Mouse (Mus musculus) adipocyte (in vitro differentiated cells): ENCODE results near the gene Pnlip.

ENCODE experiments used
- DNase-seq: peaks from one replicate; pipeline ENCODE4 v3.0.0-alpha.2; 2016; ENCODE audit warnings: low spot score

Gene Pnlip

GRCm38 (mm10) chr19:58652198-58652597 is at the start of gene Pnlip:
Gene Pnlip (plus strand): TSS chr19:58652498.
- no peak for DNase-seq

- DNase-seq: no peak
Observed at GRCm38 (mm10) chr19:58609716-58610115, 42.6 kb upstream of the Pnlip start.

- DNase-seq: no peak
Observed at GRCm38 (mm10) chr19:58612745-58613144, 39.6 kb upstream of the Pnlip start.

GRCm38 (mm10) chr19:58616606-58617005 is 35.7 kb upstream of the Pnlip start:
- DNase-seq: no peak

GRCm38 (mm10) chr19:58620661-58621060 is 31.6 kb upstream of the Pnlip start:
- no peak for DNase-seq

GRCm38 (mm10) chr19:58621646-58622045 is 30.7 kb upstream of the Pnlip start:
- peak; percentile 17 for DNase-seq

GRCm38 (mm10) chr19:58624799-58625198 is 27.5 kb upstream of the Pnlip start:
- DNase-seq: no peak

GRCm38 (mm10) chr19:58625254-58625947 is 26.9 kb upstream of the Pnlip start:
- no peak for DNase-seq

GRCm38 (mm10) chr19:58627406-58628337 is 24.6 kb upstream of the Pnlip start:
- DNase-seq: peak; percentile 52

- peak; percentile 17 for DNase-seq
Observed at GRCm38 (mm10) chr19:58629351-58629773, 22.9 kb upstream of the Pnlip start.

GRCm38 (mm10) chr19:58650036-58650435 is 2.3 kb upstream of the Pnlip start:
- DNase-seq: no peak

GRCm38 (mm10) chr19:58662098-58662497 is 9.8 kb downstream of the Pnlip start:
- no peak for DNase-seq

- no peak for DNase-seq
Observed at GRCm38 (mm10) chr19:58663317-58663716, 11.0 kb downstream of the Pnlip start.

- DNase-seq: peak; percentile 11
Observed at GRCm38 (mm10) chr19:58664901-58665300, 12.6 kb downstream of the Pnlip start.

GRCm38 (mm10) chr19:58674644-58675043 is 22.3 kb downstream of the Pnlip start:
- DNase-seq: peak; percentile 67

GRCm38 (mm10) chr19:58677117-58677516 is 24.8 kb downstream of the Pnlip start:
- DNase-seq: no peak

GRCm38 (mm10) chr19:58688933-58689332 is 36.6 kb downstream of the Pnlip start:
- DNase-seq: no peak

GRCm38 (mm10) chr19:58695314-58695713 is 43.0 kb downstream of the Pnlip start:
- DNase-seq: no peak

GRCm38 (mm10) chr19:58696235-58696634 is 43.9 kb downstream of the Pnlip start:
- no peak for DNase-seq

GRCm38 (mm10) chr19:58704556-58704955 is 52.3 kb downstream of the Pnlip start:
- DNase-seq: peak; percentile 17

GRCm38 (mm10) chr19:58708611-58709010 is 56.3 kb downstream of the Pnlip start:
- DNase-seq: peak; percentile 62

GRCm38 (mm10) chr19:58717925-58718324 is 65.6 kb downstream of the Pnlip start:
- DNase-seq: no peak

- DNase-seq: no peak
Observed at GRCm38 (mm10) chr19:58720439-58720838, 68.1 kb downstream of the Pnlip start.
